Mouse (Mus musculus) CH12.LX (cell line): ENCODE measurements around the gene Errfi1. TPM values are rescaled to one million over a fixed set of nuclear protein-coding genes. Genes with fewer than 3 reads are reported as not detected.

ENCODE experiments used
- DNase-seq: peaks from one replicate; pipeline ENCODE4 v3.0.0-alpha.2; 2013; ENCODE audit errors: extremely low read depth
- H3K27ac ChIP-seq: 2 replicates; pipeline ENCODE4 v1.5.1; 2012; ENCODE audit warnings: low read depth, mild to moderate bottlenecking, control low read depth, moderate library complexity; ENCODE audit not compliant: insufficient read depth
- H3K27me3 ChIP-seq: replicated peaks from 2 replicates; pipeline ENCODE3; 2012; ENCODE audit warnings: inconsistent platforms
- H3K36me3 ChIP-seq, 2 experiments: replicated peaks in 1 of 2; 2 replicates each; pipeline versions ENCODE3 to v1.6.1; 2012; ENCODE audit warnings: inconsistent platforms in 1 of 2, low read length in 1 of 2, mild to moderate bottlenecking in 1 of 2, mixed read lengths in 1 of 2, moderate library complexity in 1 of 2; ENCODE audit not compliant: control insufficient read depth in 1 of 2, insufficient read depth in 1 of 2
- H3K4me1 ChIP-seq, 2 experiments: 2 replicates each; pipeline ENCODE4 v1.6.1; 2012; ENCODE audit warnings: inconsistent platforms in 1 of 2, moderate library complexity in 1 of 2; ENCODE audit not compliant: insufficient read depth in 2 of 2, control insufficient read depth in 1 of 2
- H3K4me2 ChIP-seq: 2 replicates; pipeline ENCODE4 v1.6.1; 2012; ENCODE audit warnings: low read depth, mild to moderate bottlenecking, control low read depth; ENCODE audit not compliant: poor library complexity, insufficient read depth, severe bottlenecking
- H3K4me3 ChIP-seq, 3 experiments: fragments of 150-350 bp in 1 of 3; sonication (generic) in 1 of 3; replicated peaks in 1 of 3; 2 replicates each; pipeline versions ENCODE3 to v1.5.1; 2011 to 2012; ENCODE audit warnings: low read depth in 2 of 3, low read length in 2 of 3, mild to moderate bottlenecking in 2 of 3, moderate library complexity in 2 of 3, control low read depth in 1 of 3, improper control_type of control experiment in 1 of 3, inconsistent platforms in 1 of 3, mixed read lengths in 1 of 3; ENCODE audit not compliant: poor library complexity in 1 of 3
- H3K79me2 ChIP-seq: replicated peaks from 2 replicates; pipeline ENCODE4 v1.6.1; 2012; ENCODE audit warnings: mild to moderate bottlenecking, moderate library complexity; ENCODE audit not compliant: control insufficient read depth, poor library complexity, insufficient read depth, severe bottlenecking; ENCODE audit errors: extremely low read depth
- H3K9ac ChIP-seq: 2 replicates; pipeline ENCODE4 v1.6.1; 2012; ENCODE audit warnings: low read depth, mild to moderate bottlenecking, control low read depth, moderate library complexity; ENCODE audit not compliant: insufficient read depth
- H3K9me3 ChIP-seq: replicated peaks from 2 replicates; pipeline ENCODE3; 2012; ENCODE audit warnings: low read length, inconsistent platforms, mixed read lengths
- BHLHE40 ChIP-seq: IDR thresholded peaks from 2 replicates; pipeline ENCODE4 v1.6.1; 2011; ENCODE audit warnings: mild to moderate bottlenecking, low read depth, low read length, improper control_type of control experiment
- CHD1 ChIP-seq: IDR thresholded peaks from 2 replicates; pipeline ENCODE4 v1.6.1; 2012; ENCODE audit warnings: low read depth, low read length, improper control_type of control experiment, inconsistent platforms
- CHD2 ChIP-seq: IDR thresholded peaks from 2 replicates; pipeline ENCODE4 v1.6.1; 2011; ENCODE audit warnings: low read length, improper control_type of control experiment
- CTCF ChIP-seq, 2 experiments: IDR thresholded peaks in 1 of 2; conservative IDR thresholded peaks in 1 of 2; 2 replicates each; pipeline ENCODE4 v1.5.1; 2011 to 2012; ENCODE audit warnings: low read depth in 2 of 2, low read length in 2 of 2, improper control_type of control experiment in 1 of 2, inconsistent platforms in 1 of 2, mild to moderate bottlenecking in 1 of 2, moderate library complexity in 1 of 2
- E2F4 ChIP-seq: IDR thresholded peaks from 2 replicates; pipeline ENCODE4 v1.6.1; 2011; ENCODE audit warnings: low read depth, low read length, improper control_type of control experiment; ENCODE audit not compliant: insufficient replicate concordance
- ELF1 ChIP-seq: IDR thresholded peaks from 2 replicates; pipeline ENCODE4 v1.6.1; 2014; ENCODE audit warnings: low read depth, mild to moderate bottlenecking, inconsistent platforms, low read length, improper control_type of control experiment
- EP300 ChIP-seq: IDR thresholded peaks from 2 replicates; pipeline ENCODE4 v1.6.1; 2011; ENCODE audit warnings: low read length, improper control_type of control experiment
- ETS1 ChIP-seq: conservative IDR thresholded peaks from 2 replicates; pipeline ENCODE4 v1.6.1; 2012; ENCODE audit warnings: low read depth, mild to moderate bottlenecking, inconsistent platforms, low read length, improper control_type of control experiment, moderate library complexity
- GABPA ChIP-seq: IDR thresholded peaks from 2 replicates; pipeline ENCODE4 v1.6.1; 2012; ENCODE audit warnings: low read depth, low read length, improper control_type of control experiment, inconsistent platforms; ENCODE audit not compliant: insufficient replicate concordance
- HCFC1 ChIP-seq: IDR thresholded peaks from 2 replicates; pipeline ENCODE4 v1.6.1; 2012; ENCODE audit warnings: low read depth, mild to moderate bottlenecking, inconsistent platforms, low read length, improper control_type of control experiment
- IRF4 ChIP-seq: IDR thresholded peaks from 2 replicates; pipeline ENCODE4 v1.6.1; 2014; ENCODE audit warnings: low read depth, mild to moderate bottlenecking, inconsistent platforms, low read length, improper control_type of control experiment
- JUN ChIP-seq: IDR thresholded peaks from 2 replicates; pipeline ENCODE4 v1.6.1; 2011; ENCODE audit warnings: low read depth, mild to moderate bottlenecking, low read length, improper control_type of control experiment, moderate library complexity; ENCODE audit not compliant: insufficient read depth
- JUND ChIP-seq: conservative IDR thresholded peaks from 2 replicates; pipeline ENCODE4 v1.6.1; 2011; ENCODE audit warnings: low read depth, low read length, improper control_type of control experiment
- KAT2A ChIP-seq: IDR thresholded peaks from 2 replicates; pipeline ENCODE4 v1.6.1; 2012; ENCODE audit warnings: low read length, improper control_type of control experiment, inconsistent platforms; ENCODE audit not compliant: insufficient replicate concordance
- MAFK ChIP-seq: IDR thresholded peaks from 2 replicates; pipeline ENCODE4 v1.6.1; 2011; ENCODE audit warnings: low read length, improper control_type of control experiment; ENCODE audit not compliant: insufficient replicate concordance
- MAX ChIP-seq: IDR thresholded peaks from 2 replicates; pipeline ENCODE4 v1.6.1; 2011; ENCODE audit warnings: low read length, improper control_type of control experiment
- MAZ ChIP-seq: IDR thresholded peaks from 2 replicates; pipeline ENCODE4 v1.6.1; 2012; ENCODE audit warnings: low read depth, mild to moderate bottlenecking, inconsistent platforms, low read length, improper control_type of control experiment, moderate library complexity
- MEF2A ChIP-seq: IDR thresholded peaks from 2 replicates; pipeline ENCODE4 v1.6.1; 2014; ENCODE audit warnings: low read depth, mild to moderate bottlenecking, inconsistent platforms, low read length, improper control_type of control experiment, borderline replicate concordance
- MXI1 ChIP-seq: IDR thresholded peaks from 2 replicates; pipeline ENCODE4 v1.6.1; 2011; ENCODE audit warnings: mild to moderate bottlenecking, low read depth, low read length, improper control_type of control experiment
- MYC ChIP-seq: IDR thresholded peaks from 2 replicates; pipeline ENCODE4 v1.6.1; 2011; ENCODE audit warnings: low read depth, mild to moderate bottlenecking, improper control_type of control experiment, low read length
- NELFE ChIP-seq: IDR thresholded peaks from 2 replicates; pipeline ENCODE4 v1.6.1; 2011; ENCODE audit warnings: low read depth, low read length, improper control_type of control experiment
- NRF1 ChIP-seq: IDR thresholded peaks from 2 replicates; pipeline ENCODE4 v1.6.1; 2014; ENCODE audit warnings: low read depth, mild to moderate bottlenecking, inconsistent platforms, low read length, improper control_type of control experiment, moderate library complexity
- PAX5 ChIP-seq: IDR thresholded peaks from 2 replicates; pipeline ENCODE4 v1.6.1; 2012; ENCODE audit warnings: low read length, inconsistent platforms, mixed read lengths
- POLR2A ChIP-seq: IDR thresholded peaks from 2 replicates; pipeline ENCODE4 v1.6.1; 2011; ENCODE audit warnings: low read depth, mild to moderate bottlenecking, improper control_type of control experiment, low read length
- POLR2AphosphoS2 ChIP-seq: IDR thresholded peaks from 2 replicates; pipeline ENCODE4 v1.6.1; 2011; ENCODE audit warnings: low read depth, low read length, improper control_type of control experiment
- RAD21 ChIP-seq: IDR thresholded peaks from 2 replicates; pipeline ENCODE4 v1.6.1; 2011; ENCODE audit warnings: low read depth, mild to moderate bottlenecking, low read length, improper control_type of control experiment, moderate library complexity
- RCOR1 ChIP-seq: conservative IDR thresholded peaks from 2 replicates; pipeline ENCODE4 v1.6.1; 2012; ENCODE audit warnings: low read depth, mild to moderate bottlenecking, inconsistent platforms, low read length, improper control_type of control experiment
- SIN3A ChIP-seq: IDR thresholded peaks from 2 replicates; pipeline ENCODE4 v1.6.1; 2012; ENCODE audit warnings: low read length, improper control_type of control experiment, inconsistent platforms
- SMC3 ChIP-seq: IDR thresholded peaks from 2 replicates; pipeline ENCODE4 v1.6.1; 2011; ENCODE audit warnings: low read depth, low read length, improper control_type of control experiment
- TBP ChIP-seq: conservative IDR thresholded peaks from 2 replicates; pipeline ENCODE4 v1.6.1; 2011; ENCODE audit warnings: low read depth, low read length, improper control_type of control experiment
- TCF12 ChIP-seq: IDR thresholded peaks from 2 replicates; pipeline ENCODE4 v1.6.1; 2014; ENCODE audit warnings: low read depth, mild to moderate bottlenecking, inconsistent platforms, low read length, improper control_type of control experiment
- UBTF ChIP-seq: IDR thresholded peaks from 2 replicates; pipeline ENCODE4 v1.6.1; 2012; ENCODE audit warnings: low read depth, mild to moderate bottlenecking, inconsistent platforms, low read length, improper control_type of control experiment, moderate library complexity
- USF1 ChIP-seq: IDR thresholded peaks from 2 replicates; pipeline ENCODE4 v1.6.1; 2014; ENCODE audit warnings: low read depth, mild to moderate bottlenecking, inconsistent platforms, low read length, improper control_type of control experiment
- USF2 ChIP-seq: conservative IDR thresholded peaks from 2 replicates; pipeline ENCODE4 v1.6.1; 2011; ENCODE audit warnings: low read depth, low read length, improper control_type of control experiment
- ZC3H11A ChIP-seq: IDR thresholded peaks from 2 replicates; pipeline ENCODE4 v1.6.1; 2012; ENCODE audit warnings: low read depth, mild to moderate bottlenecking, inconsistent platforms, low read length, improper control_type of control experiment
- ZKSCAN1 ChIP-seq: IDR thresholded peaks from 2 replicates; pipeline ENCODE4 v1.6.1; 2012; ENCODE audit warnings: low read depth, inconsistent platforms, low read length, improper control_type of control experiment, borderline replicate concordance
- ZMIZ1 ChIP-seq: IDR thresholded peaks from 2 replicates; pipeline ENCODE4 v1.6.1; 2012; ENCODE audit warnings: low read depth, mild to moderate bottlenecking, inconsistent platforms, low read length, improper control_type of control experiment
- ZNF384 ChIP-seq: IDR thresholded peaks from 2 replicates; pipeline ENCODE4 v1.6.1; 2012; ENCODE audit warnings: low read depth, low read length, improper control_type of control experiment, inconsistent platforms
- dilution Hi-C: fragments of 300-500 bp; cut with MboI; formaldehyde crosslinking; loops from 2 replicates; pipeline ENCODE4 v1.14.3; 2020; ENCODE audit warnings: low sequenced_read_pairs; ENCODE audit not compliant: extremely low pct_unique_long_range_greater_than_20kb, extremely low pct_ligation_motif_present
- in situ Hi-C: fragments of 300-500 bp; cut with MboI; formaldehyde crosslinking; loops from 3 replicates; pipeline ENCODE4 v1.14.3; 2019; ENCODE audit warnings: low sequenced_read_pairs, low pct_ligation_motif_present, low pct_unique_long_range_greater_than_20kb, mixed read lengths
- polyA plus RNA-seq: library from polyadenylated mRNA; unstranded; fragments of >175 nt; gene quantifications from 2 replicates; pipeline ENCODE4 v1.2.1, GENCODE M21; 2012; ENCODE audit warnings: low read depth; ENCODE audit not compliant: insufficient read length
- total RNA-seq, 2 experiments: library from RNA; depleted of rRNA; stranded (reverse); fragments of 300-350 nt in 1 of 2; fragments of >200 nt in 1 of 2; gene quantifications; 2 replicates each; pipeline ENCODE4 v1.2.3; 2012 to 2014

The Errfi1 gene
- total and polyA plus RNA-seq, 3 experiments = 0.08 to 0.28 (median 0.14) TPM

DNA sequence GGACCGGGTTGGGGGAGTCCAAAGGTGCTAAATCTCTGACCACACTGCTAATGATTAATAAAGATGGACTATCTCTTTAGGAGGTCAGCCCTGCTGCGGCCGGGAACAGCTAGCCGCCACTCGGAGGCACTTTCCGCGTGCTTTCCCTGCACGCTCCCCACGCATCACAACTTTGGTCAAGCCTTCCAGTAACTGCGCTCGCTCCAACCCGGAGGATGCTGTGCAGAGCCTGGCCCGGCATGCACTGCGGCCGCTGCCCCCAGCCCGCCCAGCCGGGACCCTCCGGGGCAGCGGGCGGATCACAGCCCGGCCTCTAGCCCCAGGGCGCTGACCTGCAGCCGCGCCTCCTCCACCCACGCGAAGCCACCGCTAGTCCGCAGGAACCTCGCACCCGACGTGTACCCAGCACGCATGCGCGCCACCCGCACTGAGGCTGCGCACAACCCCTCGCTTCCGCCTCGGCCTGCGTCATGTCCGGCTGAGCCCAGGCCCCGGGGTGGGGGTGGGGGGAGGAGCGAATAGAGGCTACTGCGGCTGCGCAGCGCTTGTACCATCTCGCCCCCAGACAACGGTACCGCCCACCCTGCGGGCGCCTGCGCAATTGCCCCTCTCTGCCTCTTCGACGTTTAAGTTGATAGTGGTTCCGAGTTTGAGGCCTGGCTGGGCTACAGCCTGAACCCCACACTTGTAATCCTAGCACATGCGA is 55.9 kb downstream of the Errfi1 start:
- H3K27ac ChIP-seq = peak overlapping the region; percentile 34
- peak overlapping the region; percentile 83 to 91 (median 88) for H3K4me3 ChIP-seq
- peaks cover 27% of the 10 kb centered on the region for H3K79me2 ChIP-seq
- no peaks in the 10 kb centered on the region for H3K9me3 ChIP-seq
- TF ChIP-seq ZC3H11A = no peak
- TF ChIP-seq GABPA = no peak; the same call in 1 of the 2 replicates
- TF ChIP-seq CHD2 = peak; percentile 77
- peak; percentile 95 for TF ChIP-seq ELF1
- peak; percentile 81; the same call in 1 of the 2 replicates for TF ChIP-seq KAT2A
- peak; percentile 97 for TF ChIP-seq MAZ
- no peak for TF ChIP-seq ETS1
- TF ChIP-seq TBP = peak; percentile 28; the same call in 1 of the 2 replicates
- TF ChIP-seq ZMIZ1 = peak; percentile 83; the same call in 1 of the 2 replicates
- TF ChIP-seq HCFC1 = peak; percentile 92
- no peak for TF ChIP-seq JUND
- peak; percentile 27; the same call in 1 of the 2 replicates for TF ChIP-seq BHLHE40
- peak; percentile 97 for TF ChIP-seq NRF1
- peak; percentile 87 for TF ChIP-seq MAX
- TF ChIP-seq E2F4 = no peak
- TF ChIP-seq ZKSCAN1 = no peak
- peak; percentile 74; the same call in 1 of the 2 replicates for TF ChIP-seq POLR2AphosphoS2
- peak; percentile 82 for TF ChIP-seq TCF12
- peak; percentile 80; the same call in 1 of the 2 replicates for TF ChIP-seq UBTF
- no peak for TF ChIP-seq RCOR1
- TF ChIP-seq JUN = no peak
- TF ChIP-seq USF2 = no peak
- no peak for TF ChIP-seq MAFK
- TF ChIP-seq USF1 = no peak
- TF ChIP-seq MEF2A = peak; percentile 71
- TF ChIP-seq MYC = peak; percentile 40; the same call in 1 of the 2 replicates
- TF ChIP-seq CTCF (conservative IDR thresholded peaks at IDR 0.05 in 1 of 2, IDR thresholded peaks at IDR 0.05 in 1 of 2; ENCODE audit: low read depth in 2 of 2, low read length in 2 of 2) = no peak
- no peak for TF ChIP-seq SMC3
- no peak for TF ChIP-seq RAD21
- TF ChIP-seq ZNF384 = no peak
- peak; percentile 89 for TF ChIP-seq SIN3A
- TF ChIP-seq EP300 = no peak
- TF ChIP-seq PAX5 = no peak
- TF ChIP-seq IRF4 = no peak
- TF ChIP-seq MXI1 = peak; percentile 91
- TF ChIP-seq NELFE = peak; percentile 91
- peak; percentile 91 for TF ChIP-seq POLR2A
- TF ChIP-seq CHD1 = no peak
- TF ChIP-seq, all 38 proteins: peak for 19
- peaks cover 24 to 34% of the 10 kb centered on the region in 2 experiments for H3K36me3 ChIP-seq
- dilution Hi-C loops = no loop called here
- peak overlapping the region; percentile 65 for H3K9ac ChIP-seq
- no peak overlapping the region for H3K4me2 ChIP-seq
- H3K4me1 ChIP-seq = peaks cover 8 to 38% of the 10 kb centered on the region in 2 experiments
- in situ Hi-C loops = no loop called here
- H3K27me3 ChIP-seq = no peaks in the 10 kb centered on the region
- DNase-seq = peak; percentile 98
